Mouse (Mus musculus): Measurements from ENCODE around the gene St8sia2. TPM values are rescaled to one million over a fixed set of nuclear protein-coding genes. Genes with fewer than 3 reads are reported as not detected.
"Not testable (repeated sequence)": the region's sequence is repeated elsewhere in the genome, so short reads cannot be mapped to it uniquely, and the experiment has no call there.

The St8sia2 gene
- polyA plus RNA-seq, 1 experiment from 2014 or later: 45.8 TPM

DNA sequence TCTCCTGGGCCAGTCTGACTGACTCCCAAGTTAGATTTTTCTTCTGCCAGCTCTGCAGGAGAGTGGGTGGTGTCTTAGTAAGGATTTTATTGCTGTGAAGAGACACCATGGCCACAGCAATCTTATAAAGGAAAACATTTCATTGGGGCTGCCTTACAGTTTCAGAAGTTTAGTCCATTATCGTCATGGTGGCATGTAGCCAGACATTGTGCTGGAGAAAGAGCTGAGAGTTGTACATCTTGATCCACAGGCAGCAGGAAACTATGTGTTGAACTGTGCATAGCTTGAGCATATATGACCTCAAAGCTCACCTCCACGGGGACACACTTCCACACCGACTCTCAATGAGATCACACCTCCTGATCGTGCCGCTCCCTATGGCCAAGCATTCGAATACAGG is 8.3 kb upstream of the St8sia2 start:
- ATAC-seq (ENCODE audit: low FRiP score, low read depth): no peak
- H3K9me3 ChIP-seq: no peaks in the 10 kb centered on the region
- H3K4me2 ChIP-seq (replicated peaks): no peak overlapping the region
- no peak overlapping the region for H3K9ac ChIP-seq (replicated peaks)
- WGBS: 94% methylated on average over 6 of the region's 6 CpGs
- H3K27ac ChIP-seq (replicated peaks): no peak overlapping the region
- no peaks in the 10 kb centered on the region for H3K36me3 ChIP-seq
- H3K27me3 ChIP-seq: 0 out of 2 replicates have a peak, but pooled peaks cover 6% of the 10 kb centered on the region
- no peak overlapping the region for H3K4me3 ChIP-seq
- H3K4me1 ChIP-seq: no peaks in the 10 kb centered on the region

GRCm38 (mm10) chr7:74016613-74017012 is 3.1 kb upstream of the St8sia2 start:
- ATAC-seq (ENCODE audit: low FRiP score, low read depth): no peak
- peaks cover 25% of the 10 kb centered on the region for H3K27me3 ChIP-seq
- H3K4me3 ChIP-seq: no peak overlapping the region
- H3K9me3 ChIP-seq: no peaks in the 10 kb centered on the region
- H3K36me3 ChIP-seq: no peaks in the 10 kb centered on the region
- WGBS: 93% methylated on average over 2 of the region's 2 CpGs
- peaks cover 18% of the 10 kb centered on the region for H3K4me1 ChIP-seq
- H3K4me2 ChIP-seq (replicated peaks): no peak overlapping the region
- no peak overlapping the region for H3K9ac ChIP-seq (replicated peaks)
- no peak overlapping the region for H3K27ac ChIP-seq (replicated peaks)

- H3K9me3 ChIP-seq: no peaks in the 10 kb centered on the region
- H3K9ac ChIP-seq (replicated peaks): peak overlapping the region; percentile 97
- no peaks in the 10 kb centered on the region for H3K36me3 ChIP-seq
- peak overlapping the region; percentile 94 for H3K4me3 ChIP-seq
- under 1% methylated on average over 67 of the region's 70 CpGs for WGBS
- H3K27ac ChIP-seq (replicated peaks): peak overlapping the region; percentile 97
- H3K27me3 ChIP-seq: peaks cover 24% of the 10 kb centered on the region
- peaks cover 49% of the 10 kb centered on the region for H3K4me1 ChIP-seq
- peak; percentile 62 for ATAC-seq (ENCODE audit: low FRiP score, low read depth)
- peak overlapping the region; percentile 78 for H3K4me2 ChIP-seq (replicated peaks)
Measured at GRCm38 (mm10) chr7:74012858-74013600, 461 bp downstream of the St8sia2 start.

- peak; percentile 55 for ATAC-seq (ENCODE audit: low FRiP score, low read depth)
- Histone ChIP-seq H3K9me3 (no peaks in the 10 kb centered on the region), H3K9ac (replicated peaks) (peak overlapping the region; percentile 97), H3K27ac (replicated peaks) (peak overlapping the region; percentile 97), H3K4me1 (peaks cover 57% of the 10 kb centered on the region), H3K27me3 (peaks cover 24% of the 10 kb centered on the region), H3K4me3 (peak overlapping the region; percentile 94), H3K4me2 (replicated peaks) (peak overlapping the region; percentile 78), H3K36me3 (no peaks in the 10 kb centered on the region)
- WGBS: 4% methylated on average over 43 of the region's 43 CpGs
Measured at GRCm38 (mm10) chr7:74011976-74012857, 1.3 kb downstream of the St8sia2 start.

DNA sequence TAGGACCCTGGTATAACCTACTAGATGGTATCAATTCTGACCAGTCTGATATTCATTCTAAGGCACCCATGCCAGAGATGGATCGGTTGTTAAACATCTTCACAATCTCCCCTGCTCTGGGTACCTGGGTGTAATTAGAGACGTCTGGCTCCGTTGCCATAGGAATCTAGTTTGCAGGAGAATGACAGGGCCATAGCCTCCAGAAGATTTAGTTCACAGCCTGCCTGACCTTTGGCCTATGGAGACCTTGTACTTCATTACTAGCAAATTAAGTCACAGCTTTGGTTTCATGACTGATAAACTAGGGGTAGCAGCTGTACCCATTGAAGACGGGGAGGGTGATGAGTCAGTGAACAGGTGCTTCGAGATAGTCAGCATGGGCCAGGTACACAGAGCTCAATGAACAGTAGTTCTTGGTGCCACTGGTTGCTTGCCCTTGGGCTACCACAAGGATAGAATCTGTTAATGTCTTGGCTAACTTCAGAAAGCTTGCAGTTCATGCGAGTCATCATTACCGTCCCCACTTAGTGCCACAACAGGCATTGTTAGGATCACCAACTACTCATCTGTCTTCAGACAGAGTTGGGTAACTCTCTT is 4.4 kb downstream of the St8sia2 start:
- Histone ChIP-seq H3K27me3 (peaks cover 5% of the 10 kb centered on the region; the same call in 1 of the 2 replicates), H3K9me3 (no peaks in the 10 kb centered on the region), H3K4me1 (peaks cover 75% of the 10 kb centered on the region), H3K4me2 (replicated peaks) (no peak overlapping the region), H3K36me3 (no peaks in the 10 kb centered on the region), H3K27ac (replicated peaks) (no peak overlapping the region), H3K4me3 (no peak overlapping the region), H3K9ac (replicated peaks) (no peak overlapping the region)
- ATAC-seq (ENCODE audit: low FRiP score, low read depth): no peak
- 50% methylated on average over 7 of the region's 7 CpGs for WGBS

DNA sequence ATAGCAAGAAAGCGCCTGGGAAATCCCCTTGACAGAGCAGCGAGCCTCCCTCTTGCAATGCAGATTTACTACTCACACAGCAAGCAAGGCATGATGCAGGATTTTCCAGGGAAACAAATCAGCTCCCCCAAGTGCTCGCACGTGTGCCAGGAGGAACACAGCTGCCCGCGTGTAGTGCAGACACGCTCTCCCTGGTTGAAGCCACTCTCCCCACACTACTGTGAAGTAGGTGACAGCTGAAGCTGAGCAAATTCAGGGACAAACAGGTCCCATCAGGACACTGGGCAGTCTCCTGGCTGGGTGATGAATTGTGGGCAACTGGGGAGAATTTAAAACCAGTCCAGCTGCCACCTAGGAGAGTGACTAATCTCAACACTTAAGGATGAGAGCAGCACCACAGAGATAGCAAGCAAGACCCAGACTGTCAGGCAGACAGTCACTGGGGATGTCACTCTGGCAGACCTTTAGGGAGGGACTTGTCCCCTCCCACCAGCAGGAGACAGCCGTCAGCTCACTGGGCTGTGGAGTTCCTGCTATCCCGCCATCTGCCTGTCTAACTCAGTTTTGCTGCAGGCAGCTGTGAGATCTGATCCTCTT is 6.6 kb downstream of the St8sia2 start:
- peaks cover 69% of the 10 kb centered on the region for H3K4me1 ChIP-seq
- no peaks in the 10 kb centered on the region for H3K36me3 ChIP-seq
- H3K9ac ChIP-seq (replicated peaks): peak overlapping the region; percentile 28; the same call in 1 of the 2 replicates
- H3K27me3 ChIP-seq: peaks cover 5% of the 10 kb centered on the region; the same call in 1 of the 2 replicates
- no peaks in the 10 kb centered on the region for H3K9me3 ChIP-seq
- peak; percentile 72 for ATAC-seq (ENCODE audit: low FRiP score, low read depth)
- 7% methylated on average over 9 of the region's 9 CpGs for WGBS
- H3K4me3 ChIP-seq: no peak overlapping the region
- H3K27ac ChIP-seq (replicated peaks): peak overlapping the region; percentile 85
- H3K4me2 ChIP-seq (replicated peaks): peak overlapping the region; percentile 38

DNA sequence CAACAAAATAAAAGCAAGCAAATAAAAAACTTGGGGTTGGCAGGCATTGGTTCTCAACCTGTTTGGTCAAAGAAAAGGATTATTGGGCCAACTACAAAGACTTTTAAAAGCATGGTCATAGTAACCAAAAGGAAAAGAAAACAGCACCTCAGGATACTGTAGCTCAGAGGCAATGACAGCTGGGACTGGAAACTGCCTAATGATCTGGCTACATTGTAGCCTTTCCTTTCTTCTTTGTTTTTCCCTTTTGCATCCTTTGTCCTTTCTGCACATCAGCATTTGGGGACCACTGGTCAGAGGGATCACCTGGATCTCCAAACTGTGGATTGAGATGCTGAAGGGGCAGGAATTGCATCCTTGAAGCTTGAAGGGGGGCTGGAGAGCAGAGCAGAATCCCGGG is 7.1 kb downstream of the St8sia2 start:
- H3K4me1 ChIP-seq: peaks cover 64% of the 10 kb centered on the region
- no peaks in the 10 kb centered on the region for H3K36me3 ChIP-seq
- peak overlapping the region; percentile 38 for H3K4me2 ChIP-seq (replicated peaks)
- no peaks in the 10 kb centered on the region for H3K9me3 ChIP-seq
- H3K4me3 ChIP-seq: no peak overlapping the region
- H3K27me3 ChIP-seq: peaks cover 5% of the 10 kb centered on the region; the same call in 1 of the 2 replicates
- ATAC-seq (ENCODE audit: low FRiP score, low read depth): peak; percentile 20; the same call in 1 of the 2 replicates
- 0% methylated on average over 1 of the region's 1 CpGs for WGBS
- H3K9ac ChIP-seq (replicated peaks): peak overlapping the region; percentile 28; the same call in 1 of the 2 replicates
- H3K27ac ChIP-seq (replicated peaks): peak overlapping the region; percentile 85

DNA sequence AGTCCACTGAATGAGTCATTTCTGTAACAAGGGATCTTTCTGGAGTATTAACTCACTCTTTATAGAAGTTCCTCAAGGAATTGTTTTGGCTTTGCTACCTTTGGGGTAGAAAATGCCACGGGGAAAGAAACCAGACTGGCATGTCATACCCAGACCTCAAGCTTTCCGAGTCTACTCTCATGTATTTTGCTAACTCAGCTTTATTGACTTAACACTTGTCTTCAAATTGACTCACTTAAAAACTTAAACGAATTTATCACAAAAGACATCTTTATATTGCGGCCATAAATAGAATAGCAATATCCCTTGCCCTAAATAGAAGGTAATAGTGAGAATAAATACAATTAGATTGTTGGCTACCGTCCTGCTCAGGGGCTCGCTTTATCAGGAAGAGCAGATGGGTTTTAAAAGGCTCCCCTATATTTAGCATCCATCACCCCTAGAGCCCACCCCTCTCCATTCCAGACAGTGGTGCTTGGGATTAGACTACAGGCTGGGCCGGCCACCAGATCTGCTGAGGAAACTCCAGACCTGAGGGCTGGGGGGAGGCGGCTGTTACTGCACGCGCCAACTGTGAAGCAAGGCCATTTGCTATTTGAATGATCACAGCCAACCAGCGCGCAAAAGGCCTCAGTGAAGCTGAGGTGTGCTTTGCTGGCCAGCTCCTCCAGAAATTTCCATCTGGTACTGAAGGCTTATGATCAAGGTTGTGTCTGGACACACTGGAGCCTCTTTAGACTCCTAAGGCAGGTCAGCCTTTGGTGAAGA is 12.6 kb downstream of the St8sia2 start:
- Histone ChIP-seq H3K36me3 (peaks cover 7% of the 10 kb centered on the region; the same call in 1 of the 2 replicates), H3K4me2 (replicated peaks) (no peak overlapping the region), H3K27ac (replicated peaks) (no peak overlapping the region), H3K27me3 (no peaks in the 10 kb centered on the region), H3K4me3 (no peak overlapping the region), H3K9me3 (no peaks in the 10 kb centered on the region), H3K4me1 (peaks cover 18% of the 10 kb centered on the region), H3K9ac (replicated peaks) (no peak overlapping the region)
- 93% methylated on average over 12 of the region's 12 CpGs for WGBS
- ATAC-seq (ENCODE audit: low FRiP score, low read depth): no peak

- Histone ChIP-seq H3K9me3 (no peaks in the 10 kb centered on the region), H3K4me3 (no peak overlapping the region), H3K27me3 (no peaks in the 10 kb centered on the region), H3K4me2 (replicated peaks) (no peak overlapping the region), H3K36me3 (no peaks in the 10 kb centered on the region), H3K9ac (replicated peaks) (no peak overlapping the region), H3K27ac (replicated peaks) (no peak overlapping the region), H3K4me1 (no peaks in the 10 kb centered on the region)
- 95% methylated on average over 2 of the region's 2 CpGs for WGBS
- ATAC-seq (ENCODE audit: low FRiP score, low read depth): no peak
Measured at GRCm38 (mm10) chr7:73989366-73989765, 24.1 kb downstream of the St8sia2 start.

- WGBS: 89% methylated on average over 5 of the region's 5 CpGs
- H3K4me1 ChIP-seq; H3K9ac ChIP-seq (replicated peaks); H3K4me2 ChIP-seq (replicated peaks); H3K27me3 ChIP-seq; ATAC-seq (ENCODE audit: low FRiP score, low read depth); H3K9me3 ChIP-seq; H3K27ac ChIP-seq (replicated peaks); H3K4me3 ChIP-seq: not testable (repeated sequence)
- H3K36me3 ChIP-seq: peaks cover 54% of the 10 kb centered on the region
Measured at GRCm38 (mm10) chr7:73972157-73972556, 41.3 kb downstream of the St8sia2 start.

DNA sequence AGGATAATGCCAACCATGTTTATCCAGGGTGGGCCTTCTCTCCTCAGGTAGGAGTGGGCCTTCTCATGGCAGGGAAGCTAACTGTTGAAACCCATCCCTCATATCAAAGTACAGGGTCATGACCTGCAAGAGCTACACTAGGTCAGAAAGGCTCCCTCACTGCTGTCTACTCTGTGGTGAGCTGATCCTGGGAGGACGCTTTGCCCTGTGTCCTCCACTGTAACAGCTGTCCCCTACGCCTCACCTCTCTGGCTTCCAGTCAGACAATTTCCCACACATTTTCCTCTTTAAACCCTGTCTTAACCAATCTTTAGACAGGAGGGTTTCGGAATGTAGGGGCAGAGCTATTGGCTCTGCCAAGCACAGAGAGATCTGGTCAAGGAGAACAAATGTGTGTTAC is 48.3 kb downstream of the St8sia2 start:
- Histone ChIP-seq H3K9ac (replicated peaks) (no peak overlapping the region), H3K4me3 (no peak overlapping the region), H3K4me1 (no peaks in the 10 kb centered on the region), H3K27ac (replicated peaks) (no peak overlapping the region), H3K4me2 (replicated peaks) (no peak overlapping the region), H3K27me3 (no peaks in the 10 kb centered on the region), H3K36me3 (peaks cover 88% of the 10 kb centered on the region), H3K9me3 (no peaks in the 10 kb centered on the region)
- ATAC-seq (ENCODE audit: low FRiP score, low read depth): no peak
- 94% methylated on average over 3 of the region's 3 CpGs for WGBS

Measured in midbrain, embryonic 12.5 days (tissue).